Mouse (Mus musculus): ENCODE measurements around the gene Nr3c2.

DNA sequence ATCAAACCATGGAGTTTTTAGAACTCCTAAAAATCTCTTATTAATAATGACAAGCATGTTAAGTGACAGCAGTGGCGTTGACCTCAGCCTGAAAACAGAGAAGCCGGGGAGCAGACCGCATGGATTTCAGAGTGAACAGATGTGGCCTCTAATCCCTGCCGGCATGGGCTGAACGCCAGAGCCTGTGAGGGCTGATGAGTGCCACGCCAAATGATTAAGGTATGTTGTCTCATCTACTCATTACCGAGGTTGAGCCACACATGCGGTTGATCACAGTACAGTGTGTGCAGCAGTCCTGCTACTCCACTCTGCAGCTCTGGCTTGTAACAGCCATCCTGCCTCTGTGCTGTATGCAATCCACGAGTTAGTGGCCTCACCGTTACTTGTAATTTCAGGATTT is 110.2 kb downstream of the Nr3c2 start:
- TF ChIP-seq MAFK (IDR thresholded peaks at IDR 0.05; ENCODE audit: insufficient read depth, low read depth, low read length) (no peak), ZNF384 (IDR thresholded peaks at IDR 0.05; ENCODE audit: low read depth, low read length) (no peak), HCFC1 (IDR thresholded peaks at IDR 0.05; ENCODE audit: borderline replicate concordance, insufficient read depth, low read length) (no peak)
